Mouse (Mus musculus): ENCODE results near the gene Enho. TPM values are rescaled to one million over a fixed set of nuclear protein-coding genes. Genes with fewer than 3 reads are reported as not detected.

Enho gene
- polyA plus RNA-seq, 1 experiment from 2014 or later, result 50.6 TPM

GRCm38 (mm10) chr4:41677006-41677629 lies 37.0 kb upstream of the Enho start:
- Histone ChIP-seq H3K36me3 (ENCODE audit: poor library complexity, severe bottlenecking) (peaks cover 14% of the 10 kb centered on the region; the same call in 1 of the 2 replicates), H3K9ac (peak overlapping the region; percentile 53), H3K4me2 (peak overlapping the region; percentile 35), H3K4me1 (peaks cover 97% of the 10 kb centered on the region), H3K27ac (peak overlapping the region; percentile 76), H3K4me3 (no peak overlapping the region), H3K9me3 (replicated peaks) (no peaks in the 10 kb centered on the region), H3K27me3 (no peaks in the 10 kb centered on the region)
- ATAC-seq, result peak; percentile 65
- WGBS, result 36% methylated on average over 13 of the region's 13 CpGs

GRCm38 (mm10) chr4:41676248-41677005 lies 36.3 kb upstream of the Enho start:
- no peaks in the 10 kb centered on the region for H3K9me3 ChIP-seq (replicated peaks)
- no peaks in the 10 kb centered on the region for H3K27me3 ChIP-seq
- H3K9ac ChIP-seq, result peak overlapping the region; percentile 53
- H3K4me1 ChIP-seq, result peaks cover 99% of the 10 kb centered on the region
- H3K4me2 ChIP-seq, result peak overlapping the region; percentile 35
- H3K4me3 ChIP-seq, result no peak overlapping the region
- peaks cover 14% of the 10 kb centered on the region; the same call in 1 of the 2 replicates for H3K36me3 ChIP-seq (ENCODE audit: poor library complexity, severe bottlenecking)
- WGBS, result 49% methylated on average over 17 of the region's 17 CpGs
- H3K27ac ChIP-seq, result peak overlapping the region; percentile 76
- ATAC-seq, result no peak

GRCm38 (mm10) chr4:41673186-41673585 lies 33.1 kb upstream of the Enho start:
- WGBS, result 32% methylated on average over 19 of the region's 19 CpGs
- peak overlapping the region; percentile 52; the same call in 1 of the 2 replicates for H3K9ac ChIP-seq
- no peaks in the 10 kb centered on the region for H3K27me3 ChIP-seq
- no peak overlapping the region for H3K4me3 ChIP-seq
- H3K4me2 ChIP-seq, result no peak overlapping the region
- H3K4me1 ChIP-seq, result peaks cover 80% of the 10 kb centered on the region
- ATAC-seq, result no peak
- H3K36me3 ChIP-seq (ENCODE audit: poor library complexity, severe bottlenecking), result peaks cover 29% of the 10 kb centered on the region
- H3K27ac ChIP-seq, result peak overlapping the region; percentile 91
- H3K9me3 ChIP-seq (replicated peaks), result no peaks in the 10 kb centered on the region

- peaks cover 73% of the 10 kb centered on the region for H3K4me1 ChIP-seq
- ATAC-seq, result no peak
- peak overlapping the region; percentile 91 for H3K27ac ChIP-seq
These were observed 32.4 kb upstream of the Enho start for GRCm38 (mm10) chr4:41672522-41672963.

GRCm38 (mm10) chr4:41671963-41672480 lies 31.9 kb upstream of the Enho start:
- peak; percentile 72 for ATAC-seq
- H3K4me3 ChIP-seq, result 0 out of 2 replicates have a peak overlapping the region, but pooled peaks have one; percentile 0
- H3K4me1 ChIP-seq, result peaks cover 68% of the 10 kb centered on the region

More at GRCm38 (mm10) chr4:41672522-41672963, 32.4 kb upstream of the Enho start:
- WGBS, result 9% methylated on average over 8 of the region's 8 CpGs
- 0 out of 2 replicates have a peak overlapping the region, but pooled peaks have one; percentile 0 for H3K4me3 ChIP-seq
- peak overlapping the region; percentile 52 for H3K9ac ChIP-seq
- H3K9me3 ChIP-seq (replicated peaks), result no peaks in the 10 kb centered on the region
- H3K4me2 ChIP-seq, result peak overlapping the region; percentile 45
- no peaks in the 10 kb centered on the region for H3K27me3 ChIP-seq
- peaks cover 34% of the 10 kb centered on the region for H3K36me3 ChIP-seq (ENCODE audit: poor library complexity, severe bottlenecking)

GRCm38 (mm10) chr4:41671500-41671899 lies 31.4 kb upstream of the Enho start:
- Histone ChIP-seq H3K4me2 (peak overlapping the region; percentile 45), H3K27ac (peak overlapping the region; percentile 91), H3K36me3 (ENCODE audit: poor library complexity, severe bottlenecking) (peaks cover 43% of the 10 kb centered on the region), H3K4me1 (peaks cover 63% of the 10 kb centered on the region), H3K4me3 (no peak overlapping the region), H3K9me3 (replicated peaks) (no peaks in the 10 kb centered on the region), H3K9ac (peak overlapping the region; percentile 45; the same call in 1 of the 2 replicates), H3K27me3 (no peaks in the 10 kb centered on the region)
- peak; percentile 41 for ATAC-seq
- WGBS, result 11% methylated on average over 5 of the region's 5 CpGs

More at GRCm38 (mm10) chr4:41671963-41672480, 31.9 kb upstream of the Enho start:
- 0% methylated on average over 8 of the region's 8 CpGs for WGBS
- Histone ChIP-seq H3K27ac (peak overlapping the region; percentile 91), H3K9ac (peak overlapping the region; percentile 52), H3K27me3 (no peaks in the 10 kb centered on the region), H3K4me2 (peak overlapping the region; percentile 45), H3K9me3 (replicated peaks) (no peaks in the 10 kb centered on the region), H3K36me3 (ENCODE audit: poor library complexity, severe bottlenecking) (peaks cover 39% of the 10 kb centered on the region)

- Histone ChIP-seq H3K27me3 (no peaks in the 10 kb centered on the region), H3K4me2 (no peak overlapping the region), H3K4me1 (peaks cover 56% of the 10 kb centered on the region), H3K9ac (0 out of 2 replicates have a peak overlapping the region, but pooled peaks have one; percentile 2), H3K9me3 (replicated peaks) (no peaks in the 10 kb centered on the region), H3K4me3 (no peak overlapping the region), H3K36me3 (ENCODE audit: poor library complexity, severe bottlenecking) (peaks cover 48% of the 10 kb centered on the region), H3K27ac (peak overlapping the region; percentile 91)
- no peak for ATAC-seq
- 74% methylated on average over 18 of the region's 18 CpGs for WGBS
These were observed 30.7 kb upstream of the Enho start for GRCm38 (mm10) chr4:41670836-41671235.

GRCm38 (mm10) chr4:41666646-41667045 lies 26.5 kb upstream of the Enho start:
- Histone ChIP-seq H3K4me1 (peaks cover 56% of the 10 kb centered on the region), H3K27me3 (no peaks in the 10 kb centered on the region), H3K27ac (no peak overlapping the region), H3K9ac (no peak overlapping the region), H3K4me2 (no peak overlapping the region), H3K36me3 (ENCODE audit: poor library complexity, severe bottlenecking) (peaks cover 80% of the 10 kb centered on the region), H3K9me3 (replicated peaks) (no peaks in the 10 kb centered on the region), H3K4me3 (no peak overlapping the region)
- WGBS, result 80% methylated on average over 11 of the region's 11 CpGs
- no peak for ATAC-seq

- H3K36me3 ChIP-seq (ENCODE audit: poor library complexity, severe bottlenecking), result peaks cover 74% of the 10 kb centered on the region
- 7% methylated on average over 6 of the region's 8 CpGs for WGBS
- ATAC-seq, result no peak
- no peak overlapping the region for H3K4me3 ChIP-seq
- H3K4me1 ChIP-seq, result peaks cover 57% of the 10 kb centered on the region
- no peak overlapping the region for H3K4me2 ChIP-seq
- peak overlapping the region; percentile 31 for H3K27ac ChIP-seq
- H3K9ac ChIP-seq, result peak overlapping the region; percentile 6; the same call in 1 of the 2 replicates
- no peaks in the 10 kb centered on the region for H3K27me3 ChIP-seq
- H3K9me3 ChIP-seq (replicated peaks), result no peaks in the 10 kb centered on the region
These were observed 25.0 kb upstream of the Enho start for GRCm38 (mm10) chr4:41665009-41665675.

- no peak for ATAC-seq
- Histone ChIP-seq H3K4me2 (no peak overlapping the region), H3K4me1 (peaks cover 63% of the 10 kb centered on the region), H3K9ac (no peak overlapping the region), H3K27ac (no peak overlapping the region; the same call in 1 of the 2 replicates), H3K27me3 (no peaks in the 10 kb centered on the region), H3K9me3 (replicated peaks) (no peaks in the 10 kb centered on the region), H3K36me3 (ENCODE audit: poor library complexity, severe bottlenecking) (peaks cover 72% of the 10 kb centered on the region), H3K4me3 (no peak overlapping the region)
- 61% methylated on average over 7 of the region's 7 CpGs for WGBS
These were observed 24.4 kb upstream of the Enho start for GRCm38 (mm10) chr4:41664533-41664932.

- H3K27ac ChIP-seq, result no peak overlapping the region
- WGBS, result 64% methylated on average over 9 of the region's 9 CpGs
- H3K9ac ChIP-seq, result peak overlapping the region; percentile 12; the same call in 1 of the 2 replicates
- H3K27me3 ChIP-seq, result no peaks in the 10 kb centered on the region
- no peak overlapping the region for H3K4me2 ChIP-seq
- H3K4me3 ChIP-seq, result no peak overlapping the region
- H3K4me1 ChIP-seq, result peaks cover 72% of the 10 kb centered on the region
- no peaks in the 10 kb centered on the region for H3K9me3 ChIP-seq (replicated peaks)
- peaks cover 74% of the 10 kb centered on the region for H3K36me3 ChIP-seq (ENCODE audit: poor library complexity, severe bottlenecking)
- no peak for ATAC-seq
These were observed 23.5 kb upstream of the Enho start for GRCm38 (mm10) chr4:41663614-41664013.
